Mouse (Mus musculus): ENCODE data around the gene Ndufa4l2.
A peak's percentile ranks its signal among the peaks of the same experiment; 100 is the strongest.

DNA sequence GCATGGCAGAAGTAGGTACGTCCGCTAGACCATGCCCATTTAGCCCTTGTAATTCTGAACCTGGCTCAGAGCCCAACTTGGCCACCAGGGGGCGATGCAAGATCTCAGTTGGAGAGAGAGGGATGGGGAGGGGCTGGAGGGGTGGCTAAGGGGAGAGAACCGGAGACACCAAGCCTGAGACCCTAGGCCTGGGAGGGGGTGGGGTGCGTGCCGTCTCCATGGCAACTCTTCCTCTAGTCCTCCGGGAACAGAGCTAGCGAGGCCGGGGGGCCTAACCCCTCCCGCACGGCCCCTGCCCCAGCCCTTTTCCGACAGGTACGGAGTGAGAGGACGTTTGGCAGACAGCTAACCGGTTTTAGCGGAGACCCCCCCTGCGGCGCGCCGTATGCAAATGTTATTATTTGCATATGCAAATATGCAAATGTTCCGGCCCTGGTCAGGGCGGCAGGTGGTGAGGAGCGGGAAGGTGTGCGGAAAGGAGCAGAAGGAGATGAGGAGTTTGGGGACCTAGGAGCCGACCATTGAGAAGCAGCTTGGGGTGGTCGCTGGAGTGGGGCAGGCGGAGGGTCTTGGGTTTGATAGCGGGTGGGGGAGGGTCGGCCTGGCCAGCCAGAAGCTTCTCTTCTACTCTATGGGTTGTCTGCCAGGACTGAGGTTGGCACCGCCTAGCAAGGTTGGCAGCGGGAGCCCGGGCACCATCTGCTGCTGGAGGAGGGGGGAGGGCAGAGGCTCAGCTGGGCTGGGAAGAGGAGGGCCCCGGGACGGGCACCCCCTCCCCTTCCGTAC lies 5.5 kb upstream of the Ndufa4l2 start:
- TF ChIP-seq EP300 (IDR thresholded peaks at IDR 0.05; ENCODE audit: insufficient read depth, low read depth, low read length) (peak; percentile 75; the same call in 1 of the 2 replicates), CTCF (IDR thresholded peaks at IDR 0.05; ENCODE audit: low read depth, low read length) (peak; percentile 89)
